Mouse (Mus musculus) erythroblast, adult 5-6 weeks (primary cell): ENCODE results near the gene Rpl37a. TPM values are rescaled to one million over a fixed set of nuclear protein-coding genes. Genes with fewer than 3 reads are reported as not detected.

Source experiments
- ATAC-seq: replicated peaks from 2 replicates; pipeline ENCODE4 v1.8.0; 2016; ENCODE audit warnings: moderate number of reproducible peaks, mild to moderate bottlenecking, moderate TSS enrichment, inconsistent platforms; ENCODE audit not compliant: poor library complexity, low FRiP score, severe bottlenecking
- total RNA-seq, 2 experiments: library from RNA; stranded (forward) in 1 of 2; stranded (reverse) in 1 of 2; fragments of 150-400 nt in 1 of 2; fragments of 200-764, 138-1000 nt in 1 of 2; gene quantifications; 2 replicates each; pipeline versions ENCODE4 v1.2.3 to v1.2.4; 2015 to 2017; ENCODE audit warnings: low replicate concordance in 2 of 2

Gene Rpl37a
- total RNA-seq, 2 experiments from 2014 or later = 68.3 to 282 TPM

DNA sequence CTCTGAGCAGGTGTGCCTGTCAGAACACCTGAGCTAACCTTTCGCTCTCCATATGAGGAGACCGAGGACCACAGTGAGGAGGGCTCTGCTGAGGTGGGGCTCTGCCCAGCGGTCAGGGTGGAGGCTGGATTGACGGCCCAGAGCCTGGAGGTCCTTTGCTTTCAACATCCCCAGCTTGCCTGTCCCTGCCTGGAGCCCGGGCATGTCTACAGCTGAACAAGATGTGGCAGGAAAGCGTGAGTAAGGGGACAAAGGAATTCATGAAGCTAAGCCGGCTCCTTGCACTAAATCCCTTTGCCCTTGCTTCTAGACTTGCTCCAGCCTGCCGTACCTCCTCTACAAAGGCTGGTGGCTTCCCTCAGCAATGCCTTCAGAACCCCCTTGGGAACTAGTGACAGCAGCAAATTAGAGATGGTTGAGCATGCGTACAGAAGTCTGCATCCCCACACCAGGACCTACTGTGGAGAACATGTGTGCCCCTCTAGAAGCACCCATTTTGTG lies 22.2 kb downstream of the Rpl37a start:
- no peak for ATAC-seq

DNA sequence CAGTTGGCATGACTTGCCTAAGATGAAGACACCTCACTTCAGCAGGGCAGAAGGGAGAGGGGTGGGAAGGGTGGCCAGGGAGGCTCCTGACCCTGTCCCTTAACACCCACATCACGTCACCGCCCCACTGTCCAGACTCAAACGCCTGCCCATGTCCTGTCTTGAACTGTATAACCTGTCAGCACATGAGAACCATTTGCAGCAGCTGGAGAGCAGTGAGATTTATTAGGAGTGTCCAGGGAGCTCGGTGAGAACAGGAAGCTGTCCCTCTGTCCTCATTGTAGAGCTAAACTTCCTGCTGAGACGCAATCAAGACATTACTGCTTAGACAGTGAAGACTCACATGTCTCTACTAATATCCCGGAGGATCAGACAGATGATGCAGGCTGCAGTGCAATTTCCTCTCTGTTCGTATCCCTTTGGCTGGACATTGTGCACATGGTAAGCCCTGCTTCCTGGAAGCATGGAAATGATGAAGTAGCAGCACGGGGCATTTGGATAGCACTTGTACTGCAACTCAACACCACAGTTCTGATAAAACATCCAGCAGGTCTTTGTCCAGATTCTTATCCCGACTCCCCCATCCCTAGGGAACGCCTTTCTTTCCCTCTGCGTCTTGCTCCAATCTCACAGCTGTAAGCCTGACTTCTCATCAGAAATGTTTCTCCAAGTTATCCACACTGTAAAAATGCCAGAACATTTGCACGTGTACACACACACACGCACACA lies 25.5 kb downstream of the Rpl37a start:
- ATAC-seq = no peak

DNA sequence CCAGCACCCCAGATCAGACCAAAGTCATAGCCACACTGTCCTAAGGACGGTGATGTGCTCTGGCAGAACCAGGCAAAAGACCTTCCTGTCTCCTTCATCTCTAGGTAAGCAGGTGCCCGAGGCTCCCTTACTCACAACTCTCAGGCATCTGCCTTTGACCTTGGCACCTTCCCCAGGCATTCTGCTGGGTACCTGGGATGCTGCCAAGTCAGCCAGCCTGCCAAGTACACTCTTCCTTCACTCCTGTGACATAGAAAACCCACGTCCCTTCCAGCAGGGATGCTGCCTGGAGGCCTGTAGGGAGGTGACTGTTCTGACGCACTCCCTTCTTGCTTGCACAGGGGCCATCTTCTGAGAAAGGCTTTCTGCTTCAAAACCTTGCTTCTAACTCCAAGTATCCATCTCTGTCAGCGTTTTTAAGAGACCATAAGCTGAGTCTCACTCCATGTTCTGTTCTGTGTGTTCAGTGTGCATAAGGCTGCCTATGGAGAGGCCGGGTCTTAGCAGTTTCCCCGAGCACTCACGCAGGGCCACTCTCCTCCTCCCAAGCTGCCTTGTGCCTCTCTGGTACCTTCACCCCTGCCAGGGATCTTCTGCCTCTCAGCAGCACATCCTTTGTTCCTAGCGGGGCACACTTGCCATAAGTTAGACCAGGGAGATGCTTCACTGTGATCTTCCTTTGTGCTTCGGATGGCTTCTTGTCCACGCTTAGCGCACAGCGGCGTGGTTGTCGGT lies 28.0 kb downstream of the Rpl37a start:
- no peak for ATAC-seq

DNA sequence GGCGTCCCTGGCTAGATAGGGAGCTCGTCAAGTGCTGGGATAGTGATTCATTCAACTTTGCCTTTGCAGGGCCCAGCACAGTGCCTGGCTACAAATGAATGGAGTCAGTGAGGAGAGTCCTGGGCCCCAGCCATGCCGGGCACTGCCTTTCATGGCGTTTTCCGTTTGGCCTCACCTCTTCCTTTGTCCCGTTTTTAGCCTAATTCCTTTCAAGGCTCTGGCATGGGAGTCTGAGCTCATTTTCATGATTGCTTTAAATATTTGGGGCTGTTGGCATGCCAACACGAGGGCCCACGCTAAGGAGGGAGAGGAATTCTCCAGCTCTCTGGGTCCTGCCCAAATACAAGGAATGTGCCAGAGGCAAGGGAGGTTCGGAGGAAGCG lies 28.6 kb downstream of the Rpl37a start:
- ATAC-seq = no peak

DNA sequence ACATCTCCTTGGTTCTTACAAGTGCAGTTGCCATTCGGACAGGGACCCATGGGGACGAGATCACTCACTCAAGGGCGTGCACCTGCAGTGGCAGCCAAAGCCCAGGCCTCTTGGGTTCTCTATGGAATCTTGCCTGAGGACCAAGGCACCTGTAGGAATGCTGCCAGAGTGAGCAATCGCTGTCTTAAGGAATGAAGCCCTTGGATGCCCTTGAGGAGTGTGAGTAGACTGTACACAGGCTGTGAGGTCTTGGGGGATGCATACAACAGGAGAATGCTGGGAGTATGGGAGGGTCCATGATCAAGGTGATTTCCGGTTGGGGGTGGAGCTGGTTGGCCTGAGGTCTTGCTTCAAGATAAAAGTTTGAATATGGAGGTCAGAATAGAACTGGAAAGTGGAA lies 30.3 kb downstream of the Rpl37a start:
- no peak for ATAC-seq

DNA sequence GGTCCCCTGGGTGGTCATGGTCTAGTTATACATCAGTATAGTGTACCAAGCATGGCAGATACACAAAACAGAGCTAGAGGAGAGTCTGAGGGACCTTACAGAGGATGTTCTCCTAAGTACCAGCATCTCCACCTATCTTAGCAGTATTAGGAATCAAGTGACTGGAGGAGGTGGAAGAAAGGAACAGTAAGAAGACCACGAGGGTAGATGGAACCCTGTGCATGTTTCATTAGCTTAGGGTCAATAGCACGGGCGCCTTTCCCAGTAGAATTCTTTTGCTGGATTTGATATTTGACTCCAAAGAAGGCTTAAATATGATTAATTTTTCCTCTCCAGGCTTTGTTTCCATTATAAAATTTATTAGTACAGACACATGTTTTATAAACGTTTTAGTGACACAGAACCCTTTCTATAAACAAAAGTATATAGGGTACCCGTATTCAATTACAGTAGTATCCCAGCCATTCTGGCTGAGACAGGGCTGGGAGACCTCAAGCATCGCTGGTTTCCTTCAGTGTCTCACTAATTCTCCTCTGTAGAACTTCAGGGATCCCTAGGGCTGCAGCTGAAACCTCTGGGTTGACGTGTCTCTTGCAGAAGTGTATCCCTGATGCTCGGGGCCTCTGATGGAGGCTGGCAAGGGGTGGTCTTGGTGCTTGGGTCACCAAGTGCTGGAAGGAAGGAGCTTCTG lies 33.9 kb downstream of the Rpl37a start:
- ATAC-seq = no peak

DNA sequence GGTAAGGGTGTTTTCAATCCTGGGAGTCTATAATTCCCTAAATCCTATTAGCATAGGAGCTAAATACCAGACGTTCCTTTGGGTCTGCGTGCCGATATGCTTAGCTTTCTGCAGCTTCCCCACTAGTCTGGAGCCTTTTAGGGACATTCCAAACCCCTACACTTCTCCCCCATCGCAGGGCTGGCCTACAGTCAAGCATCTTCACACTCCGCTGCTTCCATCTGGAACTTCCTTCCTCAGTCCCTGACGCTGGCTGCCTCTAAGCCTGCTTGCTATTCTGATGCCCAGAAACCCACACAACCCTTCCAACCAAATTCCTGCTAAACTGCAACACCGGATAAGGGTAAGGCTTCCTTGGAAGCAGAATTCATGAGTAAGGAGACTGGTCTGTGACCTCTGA lies 35.3 kb downstream of the Rpl37a start:
- ATAC-seq = no peak

DNA sequence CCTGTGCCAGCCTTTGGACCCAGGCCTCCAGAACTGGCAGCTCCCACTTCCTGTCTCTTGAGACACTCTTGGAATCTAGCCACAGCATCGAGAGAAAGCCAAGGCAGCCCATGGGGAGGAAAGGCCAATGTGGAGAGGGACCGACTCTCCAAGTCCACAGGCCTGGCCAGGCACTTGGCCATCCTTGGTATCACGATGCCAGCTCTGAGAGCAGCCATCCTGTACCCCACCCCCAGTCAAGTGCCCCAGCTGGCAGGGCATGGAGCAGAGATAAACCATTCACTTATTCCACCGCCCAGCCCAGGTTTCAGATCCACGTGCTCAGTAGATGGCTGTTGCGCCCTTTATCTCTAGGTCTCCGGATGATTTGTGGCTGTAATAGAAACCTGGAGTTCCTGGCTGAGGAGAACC lies 40.3 kb downstream of the Rpl37a start:
- ATAC-seq = no peak

DNA sequence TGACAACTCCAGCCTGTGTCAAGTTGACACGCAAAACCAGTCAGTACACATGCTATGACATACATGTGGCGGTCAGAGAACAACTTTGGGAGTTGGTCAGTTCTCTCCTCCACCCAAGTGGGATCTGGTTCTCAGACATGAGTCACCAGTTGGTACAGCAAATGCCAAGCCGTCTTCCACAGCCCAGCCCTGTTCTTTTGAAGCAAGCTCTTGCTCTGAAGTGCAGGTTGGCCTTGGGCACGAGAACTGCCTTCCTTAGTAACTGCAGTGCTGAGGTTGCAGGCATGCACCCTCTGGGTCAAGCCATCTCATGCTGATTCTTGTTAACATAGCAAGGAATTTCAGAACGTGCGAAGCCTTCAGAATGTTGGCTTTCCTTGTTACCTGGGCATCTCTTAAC lies 42.1 kb downstream of the Rpl37a start:
- no peak for ATAC-seq

DNA sequence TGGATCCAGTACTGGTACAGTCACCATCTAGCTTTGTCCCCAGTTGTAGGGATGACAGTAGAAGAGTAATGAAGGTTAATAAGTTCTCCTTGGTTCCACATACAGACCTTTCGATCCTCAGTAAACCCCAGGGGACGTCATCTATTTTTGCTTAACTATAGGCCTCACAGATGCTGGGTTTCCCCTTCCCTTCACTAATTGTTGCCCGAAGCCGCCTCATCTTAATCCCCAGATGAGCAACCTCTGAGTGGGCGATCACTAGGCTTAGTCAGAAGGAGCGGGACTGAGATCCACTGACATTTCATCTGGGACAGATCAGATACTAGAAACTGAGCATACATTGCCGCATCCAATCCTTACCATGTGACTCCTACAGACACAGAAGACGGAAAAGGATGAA lies 44.1 kb downstream of the Rpl37a start:
- ATAC-seq = no peak

DNA sequence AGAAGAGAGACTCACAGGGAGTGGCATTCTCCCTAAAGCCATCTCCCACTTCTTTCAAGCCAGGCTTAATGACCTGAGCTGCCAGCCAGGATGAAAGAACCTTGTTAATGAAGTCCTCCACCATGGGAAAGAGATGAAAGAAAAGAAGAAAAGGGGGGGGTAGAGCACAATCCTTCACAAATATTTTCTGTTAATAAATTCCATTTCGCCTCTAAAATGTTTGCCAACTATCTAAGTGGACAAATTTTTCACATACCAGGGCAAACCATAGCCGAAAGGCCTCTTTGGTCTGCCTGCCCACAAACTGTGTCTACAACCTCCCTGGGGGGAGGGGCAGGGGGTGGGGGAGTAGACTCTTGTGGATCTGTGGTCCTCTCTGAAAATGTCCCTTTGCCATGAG lies 44.7 kb downstream of the Rpl37a start:
- no peak for ATAC-seq

DNA sequence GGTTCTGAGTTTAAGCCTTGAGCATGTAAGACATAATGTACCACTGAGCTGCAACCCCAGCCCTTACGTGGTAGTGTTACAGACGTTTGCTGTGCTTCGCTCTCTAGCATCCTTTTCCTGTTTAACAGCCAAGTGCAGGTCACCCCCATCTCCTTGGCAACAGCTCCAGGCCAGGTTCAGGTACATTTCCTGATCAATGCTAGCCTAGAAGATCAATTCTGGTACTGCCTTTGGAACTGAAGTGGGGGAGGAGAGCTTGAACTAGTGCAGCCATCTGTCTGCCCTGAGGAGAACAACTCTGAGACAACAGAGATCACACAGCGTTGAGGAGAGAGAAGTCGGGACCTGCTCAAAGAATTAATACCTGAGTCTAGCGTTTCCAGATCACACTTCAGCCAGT lies 48.7 kb downstream of the Rpl37a start:
- ATAC-seq = no peak

Other genes starting within 250 kb of the Rpl37a start
- gene March4, start 174.4 kb upstream of the Rpl37a start, total RNA-seq (2015; ENCODE audit: low replicate concordance) = not detected in 2 replicates
- not detected in 2 replicates for gene March4, start 174.4 kb upstream of the Rpl37a start, total RNA-seq (2017; ENCODE audit: low replicate concordance)
- 6.1 and 14.0 TPM in 2 replicates for gene Smarcal1, start 128.0 kb upstream of the Rpl37a start, total RNA-seq (2015; ENCODE audit: low replicate concordance)
- 6.6 and 10.5 TPM in 2 replicates for gene Smarcal1, start 128.0 kb upstream of the Rpl37a start, total RNA-seq (2017; ENCODE audit: low replicate concordance)
- gene Ankar, start 10.7 kb upstream of the Rpl37a start, total RNA-seq (2015; ENCODE audit: low replicate concordance) = not detected in 2 replicates
- not detected in 2 replicates for gene Ankar, start 10.7 kb upstream of the Rpl37a start, total RNA-seq (2017; ENCODE audit: low replicate concordance)
- not detected in 2 replicates for gene Igfbp2, start 113.2 kb downstream of the Rpl37a start, total RNA-seq (2015; ENCODE audit: low replicate concordance)
- gene Igfbp2, start 113.2 kb downstream of the Rpl37a start, total RNA-seq (2017; ENCODE audit: low replicate concordance) = not detected in 2 replicates
- 2.3 and 3.3 TPM in 2 replicates for gene Igfbp5, start 163.6 kb downstream of the Rpl37a start, total RNA-seq (2015; ENCODE audit: low replicate concordance)
- 0.42 and 2.5 TPM in 2 replicates for gene Igfbp5, start 163.6 kb downstream of the Rpl37a start, total RNA-seq (2017; ENCODE audit: low replicate concordance)